Mouse (Mus musculus): ENCODE data around the gene Fa2h. TPM values are rescaled to one million over a fixed set of nuclear protein-coding genes. Genes with fewer than 3 reads are reported as not detected.

Gene Fa2h
- polyA plus RNA-seq, 1 experiment from 2014 or later, result not detected

GRCm38 (mm10) chr8:111299363-111299820 is 94.2 kb downstream of the Fa2h start:
- no peaks in the 10 kb centered on the region for H3K27me3 ChIP-seq
- under 1% methylated on average over 28 of the region's 28 CpGs for WGBS (ENCODE audit: insufficient replicate concordance)
- peak overlapping the region; percentile 92 for H3K27ac ChIP-seq (replicated peaks)
- H3K36me3 ChIP-seq (replicated peaks), result peaks cover 26% of the 10 kb centered on the region
- peaks cover 39% of the 10 kb centered on the region for H3K4me1 ChIP-seq (replicated peaks)
- H3K9me3 ChIP-seq (replicated peaks), result no peaks in the 10 kb centered on the region
- H3K4me2 ChIP-seq, result peak overlapping the region; percentile 67
- peak; percentile 42 for ATAC-seq (ENCODE audit: insufficient read depth)
- H3K9ac ChIP-seq, result peak overlapping the region; percentile 98
- peak overlapping the region; percentile 95 for H3K4me3 ChIP-seq (replicated peaks)

- ATAC-seq (ENCODE audit: insufficient read depth), result no peak
- H3K9ac ChIP-seq, result peak overlapping the region; percentile 51
- no peaks in the 10 kb centered on the region for H3K27me3 ChIP-seq
- peak overlapping the region; percentile 95 for H3K4me3 ChIP-seq (replicated peaks)
- H3K4me2 ChIP-seq, result peak overlapping the region; percentile 67
- no peak overlapping the region for H3K27ac ChIP-seq (replicated peaks)
- 73% methylated on average over 1 of the region's 1 CpGs for WGBS (ENCODE audit: insufficient replicate concordance)
- peaks cover 39% of the 10 kb centered on the region for H3K4me1 ChIP-seq (replicated peaks)
- H3K9me3 ChIP-seq (replicated peaks), result no peaks in the 10 kb centered on the region
- peaks cover 40% of the 10 kb centered on the region for H3K36me3 ChIP-seq (replicated peaks)
Observed at GRCm38 (mm10) chr8:111298011-111298410, 95.6 kb downstream of the Fa2h start.

Other genes with a start within 250 kb of the Fa2h start
- 14.1 and 14.5 TPM in 2 replicates for gene Glg1, start 134.6 kb downstream of the Fa2h start, polyA plus RNA-seq (2015; fragmentation: Nextera tagmentation; extraction: Ambion mirVana)
- gene Rfwd3, start 93.6 kb downstream of the Fa2h start, polyA plus RNA-seq (2015; fragmentation: Nextera tagmentation; extraction: Ambion mirVana), result 44.9 and 46.4 TPM in 2 replicates
- 3.3 and 3.7 TPM in 2 replicates for gene Mlkl, start 55.6 kb downstream of the Fa2h start, polyA plus RNA-seq (2015; fragmentation: Nextera tagmentation; extraction: Ambion mirVana)
- gene Wdr59, start 128.3 kb upstream of the Fa2h start, polyA plus RNA-seq (2015; fragmentation: Nextera tagmentation; extraction: Ambion mirVana), result 1.6 and 1.7 TPM in 2 replicates
- 6.6 and 8.6 TPM in 2 replicates for gene Znrf1, start 142.3 kb upstream of the Fa2h start, polyA plus RNA-seq (2015; fragmentation: Nextera tagmentation; extraction: Ambion mirVana)
- gene Ldhd, start 236.6 kb upstream of the Fa2h start, polyA plus RNA-seq (2015; fragmentation: Nextera tagmentation; extraction: Ambion mirVana), result 0.22 and 0.31 TPM in 2 replicates
- 4.0 and 4.9 TPM in 2 replicates for gene Zfp1, start 249.6 kb upstream of the Fa2h start, polyA plus RNA-seq (2015; fragmentation: Nextera tagmentation; extraction: Ambion mirVana)

All from liver, embryonic 15.5 days (tissue).